Mouse (Mus musculus) lung, adult 2 months (tissue): ENCODE results near the gene Itga6. TPM values are rescaled to one million over a fixed set of nuclear protein-coding genes. Genes with fewer than 3 reads are reported as not detected.
"Not testable (repeated sequence)": the region's sequence is repeated elsewhere in the genome, so short reads cannot be mapped to it uniquely, and the experiment has no call there.

Experiments
- DNase-seq: peaks from one replicate; pipeline ENCODE4 v3.0.0; 2022
- H3K4me1 ChIP-seq: fragments of 200-500 bp; 2 replicates; pipeline ENCODE4 v1.6.1; 2011; ENCODE audit warnings: low read length; ENCODE audit not compliant: control insufficient read depth, insufficient read depth
- H3K4me3 ChIP-seq: fragments of 200-500 bp; replicated peaks from 2 replicates; pipeline ENCODE3; 2011; ENCODE audit warnings: low read depth, mild to moderate bottlenecking, control low read depth, low read length; ENCODE audit errors: extremely low read depth
- CTCF ChIP-seq: fragments of 200-500 bp; IDR thresholded peaks from 2 replicates; pipeline ENCODE4 v1.5.1; 2011; ENCODE audit warnings: mild to moderate bottlenecking, low read length, control low read depth; ENCODE audit not compliant: insufficient read depth
- POLR2A ChIP-seq: fragments of 200-500 bp; IDR thresholded peaks from 2 replicates; pipeline ENCODE4 v1.6.1; 2011; ENCODE audit warnings: low read depth, mild to moderate bottlenecking, control low read depth, low read length, borderline replicate concordance; ENCODE audit errors: extremely low read depth
- WGBS: fragments of 180-500 bp; shearing (Covaris S2); methylation state at CpG from one replicate; pipeline ENCODE4 v1.1.7; 2018; 5-methylcytosine and 5-hydroxymethylcytosine counted together
- polyA plus RNA-seq: library from polyadenylated mRNA; depleted of rRNA; stranded (reverse); fragments of >200 nt; gene quantifications from 2 replicates; pipeline ENCODE4 v1.2.3, GENCODE M21; 2012; rRNA removed

Itga6 gene
- polyA plus RNA-seq, 1 experiment: 45.2 TPM

DNA sequence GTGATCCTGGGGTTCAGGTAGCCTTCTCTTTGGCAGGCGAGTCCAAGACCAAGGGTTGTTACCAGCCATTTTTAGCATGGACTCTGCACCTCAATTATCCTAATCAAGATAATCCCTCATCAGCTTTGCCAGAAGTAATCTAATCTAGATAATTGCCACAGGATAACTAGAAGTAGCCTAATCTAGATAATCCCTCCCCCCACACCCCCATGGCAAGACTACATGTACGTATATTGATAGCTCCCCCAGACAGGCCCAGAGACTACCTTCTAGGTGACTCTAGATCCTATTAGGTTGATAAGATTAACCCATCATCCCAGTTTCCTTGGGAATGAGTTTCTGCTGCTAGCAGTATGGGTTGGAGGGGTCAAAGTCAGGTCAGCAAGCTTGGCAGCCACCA is 146.1 kb downstream of the Itga6 start:
- Histone ChIP-seq H3K4me3 (no peak overlapping the region), H3K4me1 (no peaks in the 10 kb centered on the region)
- 98% methylated on average over 2 of the region's 2 CpGs for WGBS
- no peak for DNase-seq
- TF ChIP-seq POLR2A (no peak), CTCF (no peak)

GRCm38 (mm10) chr2:71892741-71893349 is 147.4 kb downstream of the Itga6 start:
- Histone ChIP-seq H3K4me1 (no peaks in the 10 kb centered on the region), H3K4me3 (no peak overlapping the region)
- WGBS: 74% methylated on average over 7 of the region's 7 CpGs
- no peak for TF ChIP-seq POLR2A
- TF ChIP-seq CTCF: no peak
- peak; percentile 30 for DNase-seq

DNA sequence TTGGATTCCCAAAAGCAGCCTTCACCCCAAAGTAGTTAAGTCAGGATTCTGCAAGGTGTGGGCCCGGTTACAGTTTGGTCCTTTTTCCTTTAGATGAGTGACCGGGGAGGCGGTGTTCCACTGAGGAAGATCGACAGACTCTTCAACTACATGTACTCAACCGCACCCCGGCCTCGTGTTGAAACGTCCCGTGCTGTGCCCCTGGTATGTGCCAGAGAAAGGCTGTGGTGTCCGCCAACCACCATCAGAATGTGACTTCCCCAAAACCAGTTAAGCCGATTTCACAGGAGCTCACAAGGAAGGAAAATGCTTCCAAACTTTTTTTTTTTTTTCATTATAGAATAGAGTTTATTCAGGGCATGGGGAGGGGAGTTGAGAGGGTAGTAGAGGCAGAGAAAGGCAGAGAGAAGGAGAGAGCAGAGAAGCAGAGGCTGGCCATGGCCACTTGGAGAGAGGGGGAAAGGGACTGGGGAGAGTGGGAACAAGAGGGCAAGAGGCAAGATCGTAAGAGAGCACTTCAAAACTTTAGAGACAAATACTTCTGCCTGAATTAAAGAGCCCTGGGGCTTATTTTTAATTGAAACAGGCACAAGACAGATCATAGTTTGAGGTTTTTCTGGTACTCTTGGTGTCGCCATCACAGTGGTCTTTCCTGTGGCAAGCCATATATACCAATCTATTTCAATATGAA is 150.3 kb downstream of the Itga6 start:
- 79% methylated on average over 13 of the region's 13 CpGs for WGBS

DNA sequence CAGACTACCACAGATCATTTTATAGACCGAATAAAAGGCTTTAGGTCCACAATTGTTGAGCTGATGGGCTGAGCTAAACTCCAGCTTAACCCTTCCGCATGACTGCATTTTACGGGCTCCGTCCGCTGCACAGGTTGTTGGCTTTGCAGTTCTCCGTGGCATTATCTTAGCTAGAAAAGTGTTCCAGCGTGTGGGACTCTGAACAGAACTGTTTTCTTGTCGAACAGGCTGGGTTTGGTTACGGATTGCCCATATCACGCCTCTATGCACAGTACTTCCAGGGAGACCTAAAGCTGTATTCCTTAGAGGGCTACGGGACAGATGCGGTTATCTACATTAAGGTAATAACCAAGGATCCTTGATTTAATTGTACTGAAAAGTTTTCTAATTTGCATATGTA is 152.0 kb downstream of the Itga6 start:
- Histone ChIP-seq H3K4me1 (peaks cover 3% of the 10 kb centered on the region), H3K4me3 (no peak overlapping the region)
- WGBS: 94% methylated on average over 12 of the region's 12 CpGs
- no peak for TF ChIP-seq CTCF
- TF ChIP-seq POLR2A: no peak
- DNase-seq: no peak

More for the DNA sequence above, 150.3 kb downstream of the Itga6 start:
- H3K4me1 ChIP-seq: no peaks in the 10 kb centered on the region
- TF ChIP-seq CTCF (no peak), POLR2A (no peak)
- H3K4me3 ChIP-seq: no peak overlapping the region
- DNase-seq: no peak

DNA sequence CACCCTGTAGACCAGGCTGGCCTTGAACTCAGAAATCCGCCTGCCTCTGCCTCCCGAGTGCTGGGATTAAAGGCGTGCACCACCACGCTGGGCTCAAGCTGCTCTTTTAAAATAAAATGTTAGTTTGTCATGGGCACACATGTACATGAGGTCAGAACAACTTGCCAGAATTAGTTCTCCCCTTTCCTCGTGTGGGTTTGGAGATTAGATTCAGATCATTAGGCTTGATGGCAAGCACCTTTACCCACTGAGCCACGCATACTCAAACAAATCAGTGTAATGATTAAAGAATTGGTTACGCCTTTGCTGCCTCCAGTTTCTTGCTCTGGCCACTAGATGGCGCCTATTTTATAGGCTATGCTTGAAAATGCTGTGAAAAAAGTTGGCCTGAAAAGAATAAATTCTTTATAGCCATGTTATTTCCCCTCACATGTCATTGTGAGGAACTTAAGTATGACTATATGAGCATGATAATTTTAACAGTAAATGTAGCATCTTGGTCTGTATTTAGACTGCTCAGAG is 153.0 kb downstream of the Itga6 start:
- 54% methylated on average over 8 of the region's 8 CpGs for WGBS
- TF ChIP-seq CTCF: no peak; the same call in 1 of the 2 replicates
- TF ChIP-seq POLR2A: no peak
- no peak for DNase-seq
- Histone ChIP-seq H3K4me1 (peaks cover 3% of the 10 kb centered on the region), H3K4me3 (no peak overlapping the region)

GRCm38 (mm10) chr2:71899886-71900285 is 154.5 kb downstream of the Itga6 start:
- DNase-seq: no peak
- no peak for TF ChIP-seq POLR2A
- no peak for TF ChIP-seq CTCF
- Histone ChIP-seq H3K4me3 (no peak overlapping the region), H3K4me1 (peaks cover 3% of the 10 kb centered on the region)
- whole genome bisulfite sequencing: 70% methylated on average over 15 of the region's 15 CpGs

- WGBS: 59% methylated on average over 7 of the region's 7 CpGs
- TF ChIP-seq CTCF (no peak), POLR2A (no peak)
- Histone ChIP-seq H3K4me3 (no peak overlapping the region), H3K4me1 (peaks cover 3% of the 10 kb centered on the region)
- no peak for DNase-seq
Observed at GRCm38 (mm10) chr2:71905154-71905553, 159.7 kb downstream of the Itga6 start.

- DNase-seq, H3K4me1 ChIP-seq, H3K4me3 ChIP-seq: not testable (repeated sequence)
- WGBS: 93% methylated on average over 8 of the region's 8 CpGs
Observed at GRCm38 (mm10) chr2:71906356-71906755, 160.9 kb downstream of the Itga6 start.

Other genes with a start within 250 kb of the Itga6 start
- gene Dlx1, start 217.5 kb upstream of the Itga6 start, polyA plus RNA-seq: 0.29 and 0.43 TPM in 2 replicates
- gene Dlx2, start 198.9 kb upstream of the Itga6 start, polyA plus RNA-seq: 0.04 TPM in 1 of 2 replicates, not detected in the other
- 8.6 and 9.3 TPM in 2 replicates for gene Pdk1, start 127.6 kb downstream of the Itga6 start, polyA plus RNA-seq
- gene Rapgef4, start 235.6 kb downstream of the Itga6 start, polyA plus RNA-seq: 6.4 and 11.4 TPM in 2 replicates